8 mouse cellular contexts compared by ENCODE assay signal in genomic region chr11:94937335-94937781, GRCm38 (mm10). TPM values are rescaled to one million over a fixed set of nuclear protein-coding genes. Genes with fewer than 3 reads are reported as not detected.
DNase-seq lines count a peak whose midpoint lies in the region; ATAC-seq lines count a peak whose summit lies in the region.

No protein-coding gene starts in this region.

- H3K9ac ChIP-seq in intestine, embryonic 14.5 days (ENCODE audit: low read length): peak overlapping the region; percentile 88
- peak overlapping the region; percentile 33; the same call in 1 of the 2 replicates for H3K9ac ChIP-seq in stomach, embryonic 15.5 days

- peak overlapping the region; percentile 60 for H3K4me2 ChIP-seq in intestine, embryonic 14.5 days (ENCODE audit: low read length)
- peak overlapping the region; percentile 68 for H3K4me2 ChIP-seq in stomach, embryonic 15.5 days

- H3K36me3 ChIP-seq in intestine, embryonic 14.5 days (ENCODE audit: control insufficient read depth, insufficient read depth, low read length): peaks cover 44% of the 10 kb centered on the region
- peaks cover 26% of the 10 kb centered on the region for H3K36me3 ChIP-seq in stomach, embryonic 15.5 days

- WGBS in intestine, embryonic 14.5 days: under 1% methylated on average over 18 of the region's 18 CpGs
- under 1% methylated on average over 18 of the region's 18 CpGs for WGBS in stomach, embryonic 15.5 days

- peak; percentile 30 for ATAC-seq in intestine, embryonic 14.5 days (replicated peaks; ENCODE audit: low FRiP score, low TSS enrichment, low read depth)
- ATAC-seq in stomach, embryonic 15.5 days (ENCODE audit: insufficient read depth, low FRiP score, low read depth): peak; percentile 49

- no peaks in the 10 kb centered on the region for H3K27me3 ChIP-seq in intestine, embryonic 14.5 days (replicated peaks; ENCODE audit: control insufficient read depth, insufficient read depth, low read length)
- no peaks in the 10 kb centered on the region for H3K27me3 ChIP-seq in stomach, embryonic 15.5 days (replicated peaks)

- peak overlapping the region; percentile 95 for H3K27ac ChIP-seq in intestine, embryonic 14.5 days (ENCODE audit: low read depth)
- peak overlapping the region; percentile 94 for H3K27ac ChIP-seq in stomach, embryonic 15.5 days

- DNase-seq in gastrocnemius, postnatal 14 days: peak; percentile 73
- no peak for DNase-seq in gastrocnemius, adult 18-20 months (ENCODE audit: low spot score)
- peak; percentile 74 for DNase-seq in urinary bladder, postnatal 14 days (ENCODE audit: low spot score)
- no peak for DNase-seq in urinary bladder, postnatal 36 days (ENCODE audit: low spot score in 2 of 2)
- peak; percentile 78 for DNase-seq in intestine, embryonic 14.5 days (ENCODE audit: low spot score)
- DNase-seq in lung, postnatal 36 days: peak; percentile 42
- DNase-seq in embryo, embryonic 10.5 days (ENCODE audit: low spot score): no peak

- H3K4me3 ChIP-seq in intestine, embryonic 14.5 days (ENCODE audit: low read depth, low read length): peak overlapping the region; percentile 78
- peak overlapping the region; percentile 57 for H3K4me3 ChIP-seq in stomach, embryonic 15.5 days (replicated peaks)

- H3K4me1 ChIP-seq in intestine, embryonic 14.5 days (replicated peaks; ENCODE audit: control insufficient read depth, insufficient read depth, low read length): peaks cover 43% of the 10 kb centered on the region
- H3K4me1 ChIP-seq in stomach, embryonic 15.5 days: peaks cover 36% of the 10 kb centered on the region

- intact Hi-C loops in gastrocnemius, postnatal 14 days (cut with DNase I; ENCODE audit: low total_unique reads): loop anchor here (2.0 to 5.0 kb wide), 2 partner anchors 35 to 71 kb away; no protein-coding TSS in a partner anchor

- H3K9me3 ChIP-seq in intestine, embryonic 14.5 days (ENCODE audit: control insufficient read depth, low read length): no peaks in the 10 kb centered on the region
- no peaks in the 10 kb centered on the region for H3K9me3 ChIP-seq in stomach, embryonic 15.5 days

RNA-seq across cellular contexts. Expression of gene Col1a1, which starts 1.3 kb away (rescaled TPM):
- 1,000 to 10,000 TPM; 3,539 to 4,018 TPM for total RNA-seq in gastrocnemius, postnatal 14 days (2021)
- total RNA-seq in gastrocnemius, adult 18-20 months (2021): 10 to 100 TPM; 64.6 to 65.0 TPM
- 841 and 905 TPM in 2 replicates for polyA plus RNA-seq in intestine, embryonic 14.5 days (2014; fragmentation: Nextera tagmentation; extraction: Ambion mirVana)
- polyA plus RNA-seq in stomach, embryonic 15.5 days (2015; fragmentation: Nextera tagmentation; extraction: Ambion mirVana): 1,375 and 1,459 TPM in 2 replicates

RNA-seq across cellular contexts. Expression of gene Hils1, which starts 30.0 kb away (rescaled TPM):
- not detected for total RNA-seq in gastrocnemius, postnatal 14 days (2021)
- total RNA-seq in gastrocnemius, adult 18-20 months (2021): not detected
- not detected in 2 replicates for polyA plus RNA-seq in intestine, embryonic 14.5 days (2014; fragmentation: Nextera tagmentation; extraction: Ambion mirVana)
- not detected in 2 replicates for polyA plus RNA-seq in stomach, embryonic 15.5 days (2015; fragmentation: Nextera tagmentation; extraction: Ambion mirVana)

RNA-seq across cellular contexts. Expression of gene Sgca, which starts 38.8 kb away (rescaled TPM):
- total RNA-seq in gastrocnemius, postnatal 14 days (2021): 100 to 1,000 TPM; 201 to 224 TPM
- 100 to 1,000 TPM; 283 to 304 TPM for total RNA-seq in gastrocnemius, adult 18-20 months (2021)
- polyA plus RNA-seq in intestine, embryonic 14.5 days (2014; fragmentation: Nextera tagmentation; extraction: Ambion mirVana): 0.22 TPM in 1 of 2 replicates, not detected in the other
- 0.17 and 0.27 TPM in 2 replicates for polyA plus RNA-seq in stomach, embryonic 15.5 days (2015; fragmentation: Nextera tagmentation; extraction: Ambion mirVana)

RNA-seq across cellular contexts. Expression of gene Ppp1r9b, which starts 53.5 kb away (rescaled TPM):
- total RNA-seq in gastrocnemius, postnatal 14 days (2021): 10 to 100 TPM; 38.7 to 38.8 TPM
- total RNA-seq in gastrocnemius, adult 18-20 months (2021): 10 to 100 TPM; 16.1 to 24.5 TPM
- 11.9 and 12.2 TPM in 2 replicates for polyA plus RNA-seq in intestine, embryonic 14.5 days (2014; fragmentation: Nextera tagmentation; extraction: Ambion mirVana)
- 10.3 TPM in 2 replicates for polyA plus RNA-seq in stomach, embryonic 15.5 days (2015; fragmentation: Nextera tagmentation; extraction: Ambion mirVana)

Comparison
In these comparisons a context has a peak if more than half of its experiments do, and no peak if none do; other contexts are left out.
1. DNase-seq: peak in gastrocnemius, postnatal 14 days (single experiment), urinary bladder, postnatal 14 days (single experiment), intestine, embryonic 14.5 days (single experiment) and lung, postnatal 36 days (single experiment); none in gastrocnemius, adult 18-20 months (single experiment), urinary bladder, postnatal 36 days (0 of 2) and embryo, embryonic 10.5 days (single experiment).
2. RNA of gene Col1a1, which starts 1.3 kb away (total RNA-seq): 3,539 to 4,018 TPM in gastrocnemius, postnatal 14 days; 64.6 to 65.0 TPM in gastrocnemius, adult 18-20 months; every median in the first group is over 10 times any median in the second.